Mouse (Mus musculus) liver, postnatal 0 days (tissue): Measurements from ENCODE around the gene Cacng4.

Experiments used
- CTCF ChIP-seq: sonication (generic); IDR thresholded peaks from 2 replicates; pipeline ENCODE4 v1.5.1; 2016; ENCODE audit warnings: antibody characterized with exemption, low read depth
- EP300 ChIP-seq: IDR thresholded peaks from 2 replicates; pipeline ENCODE4 v1.6.1; 2016; ENCODE audit warnings: antibody characterized with exemption, low read depth, mild to moderate bottlenecking

- TF ChIP-seq CTCF (no peak), EP300 (no peak)
Measured at GRCm38 (mm10) chr11:107707897-107708610, 86.3 kb downstream of the Cacng4 start.
